Mouse (Mus musculus) liver, embryonic 14.5 days (tissue): ENCODE results near the gene Nt5c3b.

Experiments
- CTCF ChIP-seq: IDR thresholded peaks from 2 replicates; pipeline ENCODE4 v1.5.1; 2016; ENCODE audit warnings: antibody characterized with exemption, low read depth, control low read depth
- EP300 ChIP-seq: IDR thresholded peaks from 2 replicates; pipeline ENCODE4 v1.6.1; 2016; ENCODE audit warnings: antibody characterized with exemption, low read depth

DNA sequence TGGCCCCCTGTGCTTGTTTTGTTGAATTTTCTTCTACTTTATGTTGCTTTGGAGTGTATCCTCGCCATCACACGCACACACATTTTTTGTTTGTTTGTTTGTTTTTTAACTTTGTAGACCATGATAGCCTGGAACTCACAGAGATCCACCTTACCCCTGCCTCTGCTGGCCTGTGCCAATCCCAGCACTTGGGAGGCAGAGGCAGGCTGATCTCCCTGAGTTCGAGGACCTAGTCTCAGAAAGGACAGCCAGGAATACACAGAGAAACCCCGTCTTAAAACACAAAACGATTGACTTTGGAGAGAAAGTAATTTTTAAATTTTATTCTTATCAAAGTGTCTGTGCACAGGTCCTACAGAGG is 31.3 kb upstream of the Nt5c3b start:
- no peak for TF ChIP-seq EP300
- no peak for TF ChIP-seq CTCF
